Mouse (Mus musculus) forebrain, embryonic 15.5 days (tissue): ENCODE data around the gene Psmb10. TPM values are rescaled to one million over a fixed set of nuclear protein-coding genes. Genes with fewer than 3 reads are reported as not detected.

Experiments used
- ATAC-seq: fragments of 200-750 bp; cut with Nextera tagmentation; replicated peaks from 2 replicates; pipeline ENCODE4 v1.8.0; 2017; ENCODE audit warnings: mild to moderate bottlenecking, moderate TSS enrichment, moderate library complexity
- H3K27ac ChIP-seq: fragments of 300-500 bp; sonication (generic); replicated peaks from 2 replicates; pipeline ENCODE4 v1.5.1; 2015; ENCODE audit warnings: mild to moderate bottlenecking, inconsistent platforms
- H3K27me3 ChIP-seq: fragments of 300-500 bp; sonication (generic); 2 replicates; pipeline ENCODE4 v1.6.1; 2015; ENCODE audit warnings: inconsistent platforms
- H3K36me3 ChIP-seq: fragments of 300-500 bp; sonication (generic); 2 replicates; pipeline ENCODE4 v1.6.1; 2015; ENCODE audit warnings: mild to moderate bottlenecking, inconsistent platforms
- H3K4me1 ChIP-seq: fragments of 300-500 bp; sonication (generic); 2 replicates; pipeline ENCODE4 v1.6.1; 2015; ENCODE audit warnings: inconsistent platforms
- H3K4me2 ChIP-seq: fragments of 300-500 bp; sonication (generic); replicated peaks from 2 replicates; pipeline ENCODE4 v1.6.1; 2015; ENCODE audit warnings: mild to moderate bottlenecking, inconsistent platforms
- H3K4me3 ChIP-seq: fragments of 300-500 bp; sonication (generic); 2 replicates; pipeline ENCODE4 v1.5.1; 2015; ENCODE audit warnings: mild to moderate bottlenecking, inconsistent platforms
- H3K9ac ChIP-seq: fragments of 300-500 bp; sonication (generic); replicated peaks from 2 replicates; pipeline ENCODE4 v1.6.1; 2015; ENCODE audit warnings: mild to moderate bottlenecking, inconsistent platforms
- H3K9me3 ChIP-seq: fragments of 300-500 bp; sonication (generic); 2 replicates; pipeline ENCODE4 v1.6.1; 2016; ENCODE audit warnings: inconsistent platforms
- WGBS: fragments of 180-500 bp; shearing (Covaris S2); methylation state at CpG from one replicate; pipeline ENCODE4 v1.1.7; 2015; ENCODE audit warnings: mixed read lengths; 5-methylcytosine and 5-hydroxymethylcytosine counted together
- microRNA-seq: library from miRNA; unstranded; fragments of <30 nt; microRNA quantifications from one replicate; pipeline ENCODE4, GENCODE M21; 2016
- polyA plus RNA-seq: library from polyadenylated mRNA; unstranded; fragments of >200 nt; fragmentation: Nextera tagmentation; extraction: Ambion mirVana; gene quantifications from 2 replicates; pipeline ENCODE4 v1.2.1, GENCODE M21; 2015

The Psmb10 gene
- polyA plus RNA-seq, 1 experiment from 2014 or later: 36.3 TPM

DNA sequence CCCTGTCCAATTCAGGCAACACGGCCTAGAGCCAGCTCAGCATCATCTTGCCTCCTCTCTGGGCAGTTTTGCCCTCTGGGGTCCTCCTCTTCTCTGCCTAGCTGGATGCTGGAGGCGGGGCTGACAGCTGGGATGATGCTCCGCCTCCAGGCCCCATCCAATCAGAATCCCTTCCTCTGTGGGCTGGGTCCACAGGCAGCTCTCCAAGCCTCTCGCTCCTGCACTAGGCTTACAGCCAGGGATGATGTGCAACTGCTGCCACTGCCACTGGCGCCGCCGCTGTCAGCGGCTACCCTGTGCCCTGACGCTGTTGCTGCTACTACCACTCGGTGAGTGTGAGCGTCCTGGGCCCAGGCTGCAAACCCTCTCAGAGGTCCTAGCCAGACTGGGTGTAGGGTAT lies 44.9 kb downstream of the Psmb10 start, which contains the start of gene Nrn1l:
Gene Nrn1l (plus strand): TSS at position 229 of the 400 bp plus-strand sequence.
- no peaks in the 10 kb centered on the region for H3K9me3 ChIP-seq
- 2% methylated on average over 11 of the region's 11 CpGs for WGBS
- H3K9ac ChIP-seq: 0 out of 2 replicates have a peak within 1 kb of the TSS, but pooled peaks have one; percentile 11
- no peak within 1 kb of the TSS for H3K4me3 ChIP-seq
- no peaks in the 10 kb centered on the region for H3K27me3 ChIP-seq
- peaks cover 51% of the 10 kb centered on the region for H3K36me3 ChIP-seq
- no peak within 1 kb of the TSS for H3K4me2 ChIP-seq
- peaks cover 5% of the 10 kb centered on the region; the same call in 1 of the 2 replicates for H3K4me1 ChIP-seq
- no peak within 1 kb of the TSS for H3K27ac ChIP-seq
- peak; percentile 80 for ATAC-seq

DNA sequence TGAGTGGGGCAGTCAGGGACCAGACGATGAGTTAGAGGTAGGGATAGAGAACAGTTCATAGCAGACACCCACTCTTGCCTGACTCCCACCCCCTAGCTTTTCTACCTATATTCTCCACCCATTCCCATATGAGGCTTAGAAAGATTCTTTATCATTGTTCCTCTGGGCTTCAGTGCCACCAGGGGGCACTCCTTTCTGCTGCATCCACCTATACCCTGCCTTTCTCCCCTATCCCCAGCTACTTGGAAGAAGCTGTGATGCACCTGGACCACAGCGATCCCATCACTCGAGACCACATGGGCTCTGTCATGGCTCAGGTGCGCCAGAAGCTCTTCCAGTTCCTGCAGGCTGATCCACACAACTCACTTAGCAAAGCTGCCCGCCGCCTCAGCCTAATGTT lies 45.8 kb downstream of the Psmb10 start:
- peak; percentile 47; the same call in 1 of the 2 replicates for ATAC-seq
- peaks cover 5% of the 10 kb centered on the region; the same call in 1 of the 2 replicates for H3K4me1 ChIP-seq
- H3K27ac ChIP-seq: no peak overlapping the region
- H3K4me2 ChIP-seq: no peak overlapping the region
- H3K4me3 ChIP-seq: no peak overlapping the region
- peaks cover 60% of the 10 kb centered on the region for H3K36me3 ChIP-seq
- no peak overlapping the region for H3K9ac ChIP-seq
- WGBS: 84% methylated on average over 6 of the region's 6 CpGs
- no peaks in the 10 kb centered on the region for H3K27me3 ChIP-seq
- no peaks in the 10 kb centered on the region for H3K9me3 ChIP-seq

DNA sequence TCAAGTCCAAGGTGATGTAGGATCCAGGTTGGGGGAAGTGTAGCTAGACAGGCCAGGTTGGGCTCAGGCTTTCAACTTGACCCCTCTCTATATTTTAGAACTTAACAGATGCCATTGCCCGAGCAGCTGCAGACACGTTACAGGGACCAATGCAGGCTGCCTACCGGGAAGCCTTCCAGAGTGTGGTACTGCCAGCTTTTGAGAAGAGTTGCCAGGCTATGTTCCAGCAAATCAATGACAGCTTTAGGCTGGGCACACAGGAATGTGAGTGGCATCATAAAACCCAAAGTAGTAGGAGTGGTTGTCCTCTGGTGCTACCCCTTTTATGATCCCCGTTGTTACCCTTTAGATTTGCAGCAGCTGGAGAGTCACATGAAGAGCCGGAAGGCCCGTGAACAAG lies 47.4 kb downstream of the Psmb10 start:
- no peak overlapping the region for H3K9ac ChIP-seq
- WGBS: 87% methylated on average over 6 of the region's 6 CpGs
- H3K4me2 ChIP-seq: no peak overlapping the region
- H3K4me3 ChIP-seq: no peak overlapping the region
- H3K27me3 ChIP-seq: no peaks in the 10 kb centered on the region
- peaks cover 5% of the 10 kb centered on the region; the same call in 1 of the 2 replicates for H3K4me1 ChIP-seq
- H3K36me3 ChIP-seq: peaks cover 76% of the 10 kb centered on the region
- ATAC-seq: no peak
- H3K27ac ChIP-seq: no peak overlapping the region
- H3K9me3 ChIP-seq: no peaks in the 10 kb centered on the region

DNA sequence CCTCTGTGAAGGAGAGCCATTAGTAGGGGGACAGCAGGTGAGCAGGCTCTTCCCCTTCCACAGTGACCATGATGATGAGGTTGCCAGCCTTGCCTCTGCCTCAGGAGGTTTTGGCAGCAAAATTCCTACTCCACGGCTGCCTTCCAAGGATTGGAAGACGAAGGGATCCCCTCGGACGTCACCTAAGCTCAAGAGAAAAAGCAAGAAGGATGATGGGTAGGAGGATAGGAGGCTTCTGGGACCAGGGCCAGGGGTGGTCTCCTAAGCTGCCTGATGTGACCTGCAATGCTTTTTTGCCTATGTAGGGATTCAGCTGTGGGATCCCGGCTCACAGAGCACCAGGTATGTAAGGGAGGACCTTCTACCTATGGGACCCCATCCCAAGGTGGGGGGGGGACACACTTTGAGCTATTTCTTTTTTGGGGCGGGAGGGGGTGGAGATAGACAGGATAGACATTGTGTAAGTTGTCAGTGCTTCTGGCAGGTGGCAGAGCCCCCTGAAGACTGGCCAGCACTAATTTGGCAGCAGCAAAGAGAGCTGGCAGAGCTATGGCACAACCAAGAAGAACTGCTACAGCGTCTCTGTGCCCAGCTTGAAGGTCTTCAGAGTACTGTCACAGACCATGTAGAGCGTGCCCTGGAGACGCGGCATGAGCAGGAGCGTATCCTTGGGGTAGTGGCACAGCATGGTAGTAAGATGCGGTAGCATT lies 48.3 kb downstream of the Psmb10 start:
- Histone ChIP-seq H3K36me3 (peaks cover 85% of the 10 kb centered on the region), H3K9me3 (no peaks in the 10 kb centered on the region), H3K27me3 (no peaks in the 10 kb centered on the region), H3K9ac (no peak overlapping the region), H3K4me3 (no peak overlapping the region), H3K27ac (no peak overlapping the region), H3K4me1 (peaks cover 5% of the 10 kb centered on the region; the same call in 1 of the 2 replicates), H3K4me2 (no peak overlapping the region)
- no peak for ATAC-seq
- 91% methylated on average over 12 of the region's 12 CpGs for WGBS

Small RNAs within 50 kb of the gene (microRNA-seq; reads per million reads assigned to microRNA genes)
- gene Mir7074: not detected

Other genes starting within 250 kb of the Psmb10 start
- 105 and 107 TPM in 2 replicates for gene Acd, start 237.3 kb downstream of the Psmb10 start, polyA plus RNA-seq
- gene Pard6a, start 237.3 kb downstream of the Psmb10 start, polyA plus RNA-seq: 47.1 and 52.0 TPM in 2 replicates
- 0.15 TPM in 1 of 2 replicates, not detected in the other for gene 4933405L10Rik, start 230.8 kb downstream of the Psmb10 start, polyA plus RNA-seq
- gene Enkd1, start 230.2 kb downstream of the Psmb10 start, polyA plus RNA-seq: 17.3 and 19.3 TPM in 2 replicates
- 84.5 and 88.0 TPM in 2 replicates for gene Gfod2, start 179.8 kb downstream of the Psmb10 start, polyA plus RNA-seq
- 11.8 and 13.9 TPM in 2 replicates for gene Ranbp10, start 111.1 kb downstream of the Psmb10 start, polyA plus RNA-seq
- 0.61 and 0.84 TPM in 2 replicates for gene Tsnaxip1, start 110.7 kb downstream of the Psmb10 start, polyA plus RNA-seq
- 65.0 and 66.4 TPM in 2 replicates for gene Cenpt, start 85.2 kb downstream of the Psmb10 start, polyA plus RNA-seq
- gene Thap11, start 83.3 kb downstream of the Psmb10 start, polyA plus RNA-seq: 70.5 and 73.6 TPM in 2 replicates
- 189 and 218 TPM in 2 replicates for gene Nutf2, start 77.9 kb downstream of the Psmb10 start, polyA plus RNA-seq
- gene Edc4, start 57.6 kb downstream of the Psmb10 start, polyA plus RNA-seq: 55.6 and 59.1 TPM in 2 replicates
- not detected in 2 replicates for gene Nrn1l, start 44.9 kb downstream of the Psmb10 start, polyA plus RNA-seq
- gene Pskh1, start 38.0 kb downstream of the Psmb10 start, polyA plus RNA-seq: 11.3 and 12.0 TPM in 2 replicates
- 2.0 and 2.2 TPM in 2 replicates for gene Ctrl, start 4.6 kb downstream of the Psmb10 start, polyA plus RNA-seq
- gene Lcat, start 4.9 kb upstream of the Psmb10 start, polyA plus RNA-seq: 0.41 and 0.50 TPM in 2 replicates
- gene Slc12a4, start 27.7 kb upstream of the Psmb10 start, polyA plus RNA-seq: 9.3 and 10.1 TPM in 2 replicates
- gene Dpep3, start 41.0 kb upstream of the Psmb10 start, polyA plus RNA-seq: not detected in 2 replicates
- 24.1 and 26.3 TPM in 2 replicates for gene Dus2, start 52.9 kb upstream of the Psmb10 start, polyA plus RNA-seq
- not detected in 2 replicates for gene Dpep2nb, start 67.5 kb upstream of the Psmb10 start, polyA plus RNA-seq
- gene Ddx28, start 73.4 kb upstream of the Psmb10 start, polyA plus RNA-seq: 22.4 and 23.0 TPM in 2 replicates
- gene Nfatc3, start 120.4 kb upstream of the Psmb10 start, polyA plus RNA-seq: 4.1 and 4.8 TPM in 2 replicates
- gene Esrp2, start 198.5 kb upstream of the Psmb10 start, polyA plus RNA-seq: 0.06 and 0.23 TPM in 2 replicates
- 16.6 and 20.1 TPM in 2 replicates for gene Pla2g15, start 212.0 kb upstream of the Psmb10 start, polyA plus RNA-seq
- 62.2 and 69.2 TPM in 2 replicates for gene Slc7a6, start 230.4 kb upstream of the Psmb10 start, polyA plus RNA-seq